Mouse (Mus musculus): ENCODE data around the gene Rph3a.
"Not testable (repeated sequence)": the region's sequence is repeated elsewhere in the genome, so short reads cannot be mapped to it uniquely, and the experiment has no call there.

The Rph3a gene

DNA sequence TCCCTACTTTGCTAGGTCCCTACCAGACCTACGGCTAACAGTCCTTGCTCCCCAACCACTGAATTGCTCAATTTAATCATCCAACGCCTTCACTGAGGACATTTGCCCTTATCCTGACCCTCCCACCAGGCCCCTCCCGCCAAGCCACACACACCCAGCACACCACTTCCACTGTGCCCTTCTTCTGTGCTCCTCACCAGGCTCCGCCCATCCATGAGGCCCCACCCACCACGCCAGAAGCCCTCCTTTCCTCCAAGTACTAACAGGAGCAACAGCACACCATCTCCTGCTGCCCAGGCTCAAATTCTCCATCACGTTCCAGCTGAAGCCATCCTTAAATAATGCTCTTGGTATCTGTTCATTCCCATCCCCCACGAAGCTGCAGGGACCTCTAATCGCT, 35.4 kb downstream of the Rph3a start:
- no peak for DNase-seq (ENCODE audit: low spot score)

- DNase-seq (ENCODE audit: low spot score) = no peak
Measured at GRCm38 (mm10) chr5:120972278-120972677, 37.6 kb downstream of the Rph3a start.

GRCm38 (mm10) chr5:120971326-120971725, 38.6 kb downstream of the Rph3a start:
- DNase-seq (ENCODE audit: low spot score) = no peak

DNA sequence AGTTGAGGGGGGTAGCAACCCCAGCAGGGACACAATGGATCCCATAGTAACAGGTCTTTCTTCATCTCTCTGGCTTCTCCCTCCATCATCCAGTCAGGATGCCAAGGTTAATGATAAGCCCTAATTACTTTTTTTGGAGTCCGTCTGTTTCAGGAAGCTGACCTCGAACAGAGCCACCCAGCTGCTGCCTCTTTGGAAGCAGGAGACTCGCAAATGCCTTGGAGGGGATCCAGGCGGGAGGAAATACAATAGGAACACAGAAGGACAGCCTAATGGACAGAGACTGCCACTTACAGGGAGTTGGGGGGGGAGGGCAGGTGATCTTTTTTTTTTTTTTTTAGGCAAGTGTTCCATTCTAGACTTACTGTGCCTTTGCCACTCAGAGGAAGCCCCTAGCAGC, 40.2 kb downstream of the Rph3a start:
- no peak for DNase-seq (ENCODE audit: low spot score)

DNA sequence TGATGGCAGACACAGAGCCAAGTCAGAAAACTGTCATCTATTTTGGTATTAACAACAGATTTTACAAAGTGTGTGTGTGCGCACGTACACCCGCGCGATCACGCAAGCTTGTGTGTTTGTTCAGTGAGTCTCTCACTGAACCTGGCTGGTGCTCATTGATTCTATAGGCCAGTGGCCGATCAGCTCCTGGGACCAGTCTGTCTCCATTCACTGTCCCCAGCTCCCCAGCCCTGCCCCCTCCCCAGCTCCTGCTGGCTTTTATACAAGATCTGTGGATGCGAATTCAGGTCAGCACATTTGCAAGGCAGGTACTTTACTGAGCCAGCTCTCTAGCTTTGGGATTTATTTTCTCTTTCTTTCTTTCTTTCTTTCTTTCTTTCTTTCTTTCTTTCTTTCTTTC, 41.1 kb downstream of the Rph3a start:
- no peak for DNase-seq (ENCODE audit: low spot score)

DNA sequence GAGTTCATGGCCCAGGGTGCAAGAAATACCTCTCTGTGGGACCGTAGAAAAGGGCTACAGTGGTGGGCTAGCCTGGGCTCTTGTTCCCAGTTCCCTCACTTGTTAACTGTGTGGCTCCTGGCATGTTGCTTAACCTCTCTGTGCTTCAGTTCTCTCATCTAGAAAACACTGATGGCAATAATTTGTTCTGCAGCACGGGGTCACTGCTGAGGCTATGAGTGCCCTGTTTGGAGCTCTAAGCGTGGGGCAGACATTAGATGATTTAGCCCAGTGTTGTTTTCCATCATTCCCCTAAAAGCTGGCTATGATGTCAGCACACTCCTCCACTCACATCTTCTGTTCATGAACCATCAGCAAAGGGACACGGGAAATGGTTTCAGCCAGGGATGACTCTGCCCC, 41.8 kb downstream of the Rph3a start:
- no peak for DNase-seq (ENCODE audit: low spot score)

- DNase-seq (ENCODE audit: low spot score) = no peak
Measured at GRCm38 (mm10) chr5:120967355-120968133, 42.3 kb downstream of the Rph3a start.

GRCm38 (mm10) chr5:120966894-120967293, 43.0 kb downstream of the Rph3a start:
- no peak for DNase-seq (ENCODE audit: low spot score)

DNA sequence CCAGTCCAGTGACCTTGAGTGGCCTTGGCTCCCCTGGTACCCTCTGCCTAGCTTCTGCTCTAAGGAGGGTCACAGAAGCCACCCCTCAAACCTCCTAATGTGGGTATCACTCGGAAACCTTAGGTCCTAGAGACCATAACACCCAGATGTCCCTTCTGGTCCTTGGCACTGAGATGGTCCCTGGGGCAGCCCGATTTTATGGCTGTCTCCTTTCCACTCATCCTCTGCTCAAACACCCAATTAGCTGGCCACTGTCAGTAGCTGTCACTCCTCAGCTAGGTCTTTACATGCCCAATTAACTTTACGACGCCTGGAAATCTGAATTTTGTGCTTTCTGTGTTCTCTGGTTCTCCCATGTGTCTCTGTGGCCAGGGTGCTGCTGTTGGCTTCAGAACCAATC, 43.7 kb downstream of the Rph3a start:
- no peak for DNase-seq (ENCODE audit: low spot score)

GRCm38 (mm10) chr5:120961004-120961403, 48.9 kb downstream of the Rph3a start:
- DNase-seq (ENCODE audit: low spot score) = no peak

GRCm38 (mm10) chr5:120953974-120954373, 55.9 kb downstream of the Rph3a start:
- DNase-seq (ENCODE audit: low spot score) = peak; percentile 85

DNA sequence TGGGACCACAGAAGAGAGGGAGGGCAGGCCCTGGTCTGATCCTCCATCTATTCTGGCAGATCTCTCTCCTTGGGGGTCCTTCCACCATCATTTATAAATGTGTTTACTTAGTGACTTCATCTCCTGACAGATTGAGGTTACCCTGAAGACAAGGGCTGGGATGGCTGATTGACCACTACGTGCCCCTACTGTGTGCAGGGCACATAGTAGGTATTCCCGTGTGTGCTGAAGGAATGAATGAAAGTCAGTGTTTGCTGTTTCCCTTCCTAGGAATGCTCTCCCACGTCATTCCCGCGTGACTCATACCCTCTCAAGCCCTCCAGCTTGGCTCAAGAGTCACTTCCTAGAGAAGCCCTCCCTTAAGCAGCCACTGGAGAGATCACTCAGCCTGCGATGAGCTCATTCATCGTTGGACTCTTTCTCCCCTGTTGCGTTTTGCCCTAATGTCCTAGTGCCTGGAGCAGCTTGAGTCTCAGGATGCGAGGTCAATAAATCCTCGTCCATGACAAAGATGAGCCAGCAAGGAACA, 57.6 kb downstream of the Rph3a start:
- DNase-seq (ENCODE audit: low spot score) = no peak

DNA sequence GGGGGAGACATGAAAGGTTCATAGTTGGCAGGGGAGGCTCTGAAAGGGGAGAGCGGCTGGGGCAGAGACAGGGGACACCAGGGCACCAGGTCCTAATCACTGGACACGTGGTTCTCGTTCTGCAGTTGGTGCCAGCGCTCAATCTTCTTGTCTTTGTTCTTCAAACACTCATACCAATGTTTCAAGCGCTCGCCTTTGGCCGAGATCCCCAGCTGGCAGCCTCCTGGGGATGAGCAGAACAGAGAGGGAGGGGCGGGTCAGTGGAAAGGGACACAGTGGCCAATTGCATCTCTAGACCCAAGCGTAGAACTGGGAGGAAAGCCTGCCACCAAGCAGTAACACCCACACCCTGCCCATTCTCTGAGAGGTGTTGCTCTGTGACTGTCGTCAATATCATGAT, 67.8 kb downstream of the Rph3a start:
- DNase-seq (ENCODE audit: low spot score) = no peak

DNA sequence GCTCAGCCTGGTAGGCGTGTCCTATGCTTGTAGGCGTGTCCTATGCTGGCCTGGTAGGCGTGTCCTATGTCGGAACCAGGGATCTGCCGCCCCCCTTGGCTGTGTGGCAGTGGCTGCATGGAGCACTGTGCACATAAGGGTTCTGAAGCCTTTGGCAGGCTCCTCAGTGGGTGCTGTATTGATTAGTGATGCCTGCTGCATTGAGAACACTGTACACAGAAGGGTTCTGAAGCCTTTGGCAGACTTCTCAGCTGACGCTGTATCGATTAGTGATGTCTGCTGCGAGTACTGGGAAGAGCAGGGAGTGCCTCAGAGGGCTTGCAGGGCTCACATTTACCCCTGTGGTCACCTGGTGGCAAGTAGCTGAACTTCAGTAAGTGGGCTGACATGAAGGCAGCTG, 71.3 kb downstream of the Rph3a start:
- DNase-seq (ENCODE audit: low spot score) = no peak

GRCm38 (mm10) chr5:120937841-120938240, 72.1 kb downstream of the Rph3a start:
- no peak for DNase-seq (ENCODE audit: low spot score)

- no peak for DNase-seq (ENCODE audit: low spot score)
Measured at GRCm38 (mm10) chr5:120933966-120934365, 75.9 kb downstream of the Rph3a start.

DNA sequence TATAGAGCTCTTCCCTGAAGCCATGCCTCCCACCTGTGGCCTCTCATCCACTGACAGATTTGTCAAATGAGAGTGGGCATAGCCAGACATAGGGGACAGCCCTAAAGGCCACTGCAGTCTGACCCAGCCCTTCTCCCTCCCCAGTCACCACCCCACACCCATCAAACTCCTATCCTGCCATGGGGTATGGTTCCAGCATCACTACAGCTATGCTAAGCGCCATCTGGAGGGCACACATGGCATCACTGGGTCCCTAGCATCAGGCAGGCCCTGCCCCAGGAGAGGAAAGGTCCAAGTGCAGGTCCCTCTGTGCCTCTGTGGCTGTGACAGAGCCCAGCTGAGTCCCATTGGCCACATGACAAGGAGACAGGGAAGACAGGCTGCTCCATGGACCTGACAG, 82.9 kb downstream of the Rph3a start:
- DNase-seq (ENCODE audit: low spot score) = peak; percentile 43

- not testable (repeated sequence) for DNase-seq (ENCODE audit: low spot score)
Measured at GRCm38 (mm10) chr5:120926311-120926710, 83.6 kb downstream of the Rph3a start.

GRCm38 (mm10) chr5:120924520-120924919, 85.4 kb downstream of the Rph3a start:
- DNase-seq (ENCODE audit: low spot score) = not testable (repeated sequence)

GRCm38 (mm10) chr5:120923969-120924368, 85.9 kb downstream of the Rph3a start:
- DNase-seq (ENCODE audit: low spot score) = no peak

DNA sequence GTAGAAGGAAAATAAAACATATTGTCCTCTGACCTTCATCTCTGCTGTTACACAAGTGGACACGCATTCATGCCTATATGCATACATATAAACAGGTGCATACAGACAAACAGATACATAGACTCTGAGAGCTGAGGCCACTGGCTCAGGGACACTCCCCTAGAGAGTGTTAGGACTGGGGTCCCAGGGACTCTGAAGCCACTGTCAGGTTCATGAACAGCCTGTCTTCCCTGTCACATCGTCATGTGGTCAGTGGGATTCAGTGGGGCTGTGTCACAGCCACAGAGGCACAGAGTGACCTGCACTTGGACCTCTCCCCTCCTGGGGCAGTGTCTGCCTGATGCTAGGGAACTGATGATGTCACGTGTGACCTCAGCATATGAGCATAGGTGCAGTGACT, 89.6 kb downstream of the Rph3a start:
- no peak for DNase-seq (ENCODE audit: low spot score)

DNA sequence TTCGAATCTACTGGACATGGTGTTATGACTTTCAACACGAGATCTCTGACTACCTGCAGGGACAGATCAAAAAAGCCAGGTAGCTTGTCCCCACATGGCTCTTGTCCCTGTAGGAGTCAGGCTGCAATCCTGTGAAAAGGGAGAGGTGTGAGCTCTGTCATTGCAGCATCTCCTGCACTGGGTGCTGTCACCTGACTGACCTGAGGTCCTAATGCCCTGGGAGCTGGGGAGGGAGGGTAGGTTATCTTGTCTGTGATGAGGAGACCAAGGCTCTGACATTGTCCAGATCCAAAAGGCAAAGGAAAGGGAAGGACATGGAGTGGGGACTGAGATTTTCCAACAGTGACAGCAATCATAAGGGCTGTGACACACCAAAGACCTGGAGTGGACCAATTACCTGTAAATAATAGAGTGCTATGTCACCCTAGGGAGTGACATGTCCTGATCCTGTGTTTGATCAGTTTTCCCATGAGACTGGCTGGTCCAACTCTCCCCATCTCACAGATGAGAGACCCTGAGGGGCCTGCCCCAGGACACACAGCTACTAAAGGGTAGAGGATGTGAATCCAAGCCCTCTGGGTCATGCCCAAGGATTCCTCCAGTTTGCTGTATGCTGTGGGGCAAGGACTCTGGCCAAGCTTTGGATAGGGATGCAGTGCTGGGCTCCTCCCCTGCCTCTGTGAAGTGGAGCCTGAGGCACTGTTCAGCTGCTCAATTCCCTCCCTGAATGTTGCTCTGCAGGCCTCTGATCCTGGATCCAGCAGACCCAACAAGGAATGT, 90.5 kb downstream of the Rph3a start:
- not testable (repeated sequence) for DNase-seq (ENCODE audit: low spot score)

GRCm38 (mm10) chr5:120914204-120914603, 95.7 kb downstream of the Rph3a start, which contains the start of gene Oas1d:
TSS of gene Oas1d (plus strand) at chr5:120914536.
- DNase-seq (ENCODE audit: low spot score) = not testable (repeated sequence)
